Mouse (Mus musculus) C2C12 (cell line): ENCODE results near the gene Ate1.

ENCODE experiments used
- CEBPB ChIP-seq: IDR thresholded peaks from one replicate; pipeline ENCODE4 v1.6.1; 2011; ENCODE audit warnings: low read depth, mild to moderate bottlenecking, control low read depth, moderate library complexity
- CTCF ChIP-seq: IDR thresholded peaks from one replicate; pipeline ENCODE4 v1.5.1; 2011; ENCODE audit not compliant: control insufficient read depth, insufficient read depth, insufficient read length
- FOSL1 ChIP-seq: IDR thresholded peaks from one replicate; pipeline ENCODE4 v1.8.0; 2011; ENCODE audit warnings: mild to moderate bottlenecking, low read length; ENCODE audit not compliant: poor library complexity, insufficient read depth, severe bottlenecking
- MAX ChIP-seq: IDR thresholded peaks from one replicate; pipeline ENCODE4 v1.6.1; 2011; ENCODE audit warnings: mild to moderate bottlenecking, control low read depth
- MYOD1 ChIP-seq: IDR thresholded peaks from one replicate; pipeline ENCODE4 v1.6.1; 2011; ENCODE audit warnings: low read depth; ENCODE audit not compliant: control insufficient read depth, insufficient read length
- MYOG ChIP-seq: IDR thresholded peaks from one replicate; pipeline ENCODE4 v1.6.1; 2011; ENCODE audit not compliant: control insufficient read depth, insufficient read length; ENCODE audit errors: extremely low read depth
- USF1 ChIP-seq: IDR thresholded peaks from one replicate; pipeline ENCODE4 v1.6.1; 2011; ENCODE audit warnings: low read depth, mild to moderate bottlenecking, control low read depth, moderate library complexity

- TF ChIP-seq CTCF (no peak), MAX (no peak), MYOG (no peak), MYOD1 (no peak), CEBPB (no peak), FOSL1 (no peak), USF1 (no peak)
Observed at GRCm38 (mm10) chr7:130368827-130369641, 151.1 kb downstream of the Ate1 start.
